Mouse (Mus musculus) embryonic facial prominence, embryonic 11.5 days (tissue): ENCODE data around the gene Neurl4. TPM values are rescaled to one million over a fixed set of nuclear protein-coding genes. Genes with fewer than 3 reads are reported as not detected.
A peak's percentile ranks its signal among the peaks of the same experiment; 100 is the strongest.
"Not testable (repeated sequence)": the region's sequence is repeated elsewhere in the genome, so short reads cannot be mapped to it uniquely, and the experiment has no call there.

Experiments used
- ATAC-seq: fragments of 200-750 bp; cut with Nextera tagmentation; replicated peaks from 2 replicates; pipeline ENCODE4 v1.8.0; 2017; ENCODE audit warnings: low read depth; ENCODE audit not compliant: insufficient number of reproducible peaks, low FRiP score, low TSS enrichment
- DNase-seq: peaks from one replicate; pipeline ENCODE4 v3.0.0-alpha.2; 2015; ENCODE audit warnings: low spot score
- H3K27ac ChIP-seq: fragments of 300-500 bp; sonication (generic); replicated peaks from 2 replicates; pipeline ENCODE4 v1.5.1; 2014; ENCODE audit warnings: mild to moderate bottlenecking, low read depth, low read length, control low read depth
- H3K27me3 ChIP-seq: fragments of 300-500 bp; sonication (generic); 2 replicates; pipeline ENCODE4 v1.6.1; 2014; ENCODE audit warnings: mild to moderate bottlenecking, low read length, moderate library complexity, mixed read lengths; ENCODE audit not compliant: control insufficient read depth, insufficient read depth
- H3K36me3 ChIP-seq: fragments of 300-500 bp; sonication (generic); replicated peaks from 2 replicates; pipeline ENCODE4 v1.6.1; 2014; ENCODE audit warnings: low read depth, mild to moderate bottlenecking, low read length, moderate library complexity, mixed read lengths; ENCODE audit not compliant: control insufficient read depth, insufficient read depth
- H3K4me1 ChIP-seq: fragments of 300-500 bp; sonication (generic); 2 replicates; pipeline ENCODE4 v1.6.1; 2014; ENCODE audit warnings: low read length, mixed read lengths; ENCODE audit not compliant: control insufficient read depth, insufficient read depth
- H3K4me2 ChIP-seq: fragments of 300-500 bp; sonication (generic); 2 replicates; pipeline ENCODE4 v1.6.1; 2014; ENCODE audit warnings: low read depth, mild to moderate bottlenecking, control low read depth, low read length, moderate library complexity
- H3K4me3 ChIP-seq: fragments of 300-500 bp; sonication (generic); 2 replicates; pipeline ENCODE4 v1.5.1; 2014; ENCODE audit warnings: low read depth, low read length, control low read depth
- H3K9ac ChIP-seq: fragments of 300-500 bp; sonication (generic); replicated peaks from 2 replicates; pipeline ENCODE4 v1.6.1; 2014; ENCODE audit warnings: mild to moderate bottlenecking, control low read depth, low read length
- H3K9me3 ChIP-seq: fragments of 300-500 bp; sonication (generic); replicated peaks from 2 replicates; pipeline ENCODE4 v1.6.1; 2016; ENCODE audit warnings: mild to moderate bottlenecking, low read length, inconsistent platforms, mixed read lengths; ENCODE audit not compliant: control insufficient read depth
- WGBS: fragments of 180-500 bp; shearing (Covaris S2); extraction: QIAGEN DNeasy Blood & Tissue Kit; methylation state at CpG from one replicate; pipeline ENCODE4 v1.1.7; 2014; 5-methylcytosine and 5-hydroxymethylcytosine counted together
- polyA plus RNA-seq: library from polyadenylated mRNA; unstranded; fragments of >200 nt; fragmentation: Nextera tagmentation; extraction: Ambion mirVana; gene quantifications from 2 replicates; pipeline ENCODE4 v1.2.1, GENCODE M21; 2014

The Neurl4 gene
- polyA plus RNA-seq, 1 experiment from 2014 or later = 11.5 TPM

DNA sequence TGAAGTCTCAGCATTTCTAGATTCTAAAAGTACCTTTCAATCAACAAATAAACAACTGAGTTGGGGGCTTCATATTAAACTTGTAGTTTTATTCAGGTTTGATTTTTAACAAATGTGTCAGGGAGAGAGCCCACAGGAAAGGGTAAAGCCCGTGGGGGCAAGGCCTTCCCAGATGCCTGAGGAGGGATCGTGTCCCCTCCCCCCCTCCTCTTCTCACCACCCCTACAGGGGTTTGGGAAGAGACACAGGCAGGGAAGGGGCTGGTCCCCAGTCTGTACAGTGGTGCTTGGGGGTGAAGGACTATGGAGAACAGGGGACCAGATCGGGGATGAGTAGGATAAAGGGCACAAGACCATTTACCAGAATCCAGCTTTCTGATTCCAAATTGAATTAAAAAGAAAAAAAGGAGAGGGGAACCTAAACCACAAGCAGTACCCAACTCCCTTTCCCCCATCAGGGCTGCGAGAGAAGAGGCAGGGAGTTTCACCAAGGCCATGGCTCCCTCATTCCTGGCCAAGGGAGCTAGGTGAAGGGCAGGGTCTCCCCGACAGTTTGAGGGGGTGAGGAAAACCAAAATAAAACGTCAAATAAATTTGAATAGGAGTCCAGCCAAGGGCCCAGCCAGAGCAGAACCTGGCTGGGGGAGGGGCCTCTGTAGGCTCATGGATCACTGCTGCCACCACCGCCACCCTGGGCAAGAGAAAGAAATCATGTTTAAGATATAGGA is 15.9 kb downstream of the Neurl4 start:
- H3K4me1 ChIP-seq = peaks cover 12% of the 10 kb centered on the region
- not testable (repeated sequence) for ATAC-seq, H3K4me2 ChIP-seq, H3K9ac ChIP-seq, H3K9me3 ChIP-seq, H3K27me3 ChIP-seq, H3K27ac ChIP-seq, DNase-seq, H3K4me3 ChIP-seq
- 71% methylated on average over 7 of the region's 7 CpGs for WGBS
- H3K36me3 ChIP-seq = peaks cover 26% of the 10 kb centered on the region

GRCm38 (mm10) chr11:69917379-69917948 is 16.6 kb downstream of the Neurl4 start:
- no peak overlapping the region for H3K27ac ChIP-seq
- no peaks in the 10 kb centered on the region for H3K27me3 ChIP-seq
- WGBS = 83% methylated on average over 8 of the region's 8 CpGs
- DNase-seq (no peak), ATAC-seq (no peak)
- H3K4me3 ChIP-seq = no peak overlapping the region
- no peaks in the 10 kb centered on the region for H3K9me3 ChIP-seq
- peaks cover 22% of the 10 kb centered on the region for H3K36me3 ChIP-seq
- H3K4me2 ChIP-seq = no peak overlapping the region
- H3K4me1 ChIP-seq = peaks cover 12% of the 10 kb centered on the region
- H3K9ac ChIP-seq = no peak overlapping the region

DNA sequence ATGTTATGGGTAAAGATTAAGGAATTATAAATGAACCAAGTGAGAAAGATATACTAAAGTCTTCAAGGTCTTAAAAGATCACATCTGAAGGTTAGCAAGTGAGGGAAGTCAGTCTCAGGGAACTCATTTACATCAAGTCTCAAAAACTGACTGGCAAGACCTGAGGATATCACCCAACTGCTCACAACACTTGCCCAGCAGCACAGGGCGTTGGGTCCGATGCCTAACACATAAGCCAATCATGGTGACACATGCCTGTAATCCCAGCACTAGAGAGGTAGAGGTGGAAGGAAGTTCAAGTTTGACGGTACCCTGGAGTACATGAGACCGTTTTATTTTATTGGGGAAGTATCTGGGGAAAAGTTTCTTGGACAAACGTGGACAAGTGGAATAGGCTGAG is 17.2 kb downstream of the Neurl4 start:
- H3K9me3 ChIP-seq = no peaks in the 10 kb centered on the region
- DNase-seq (no peak), ATAC-seq (no peak)
- H3K27me3 ChIP-seq = no peaks in the 10 kb centered on the region
- H3K9ac ChIP-seq = no peak overlapping the region
- H3K4me3 ChIP-seq = no peak overlapping the region
- H3K4me2 ChIP-seq = no peak overlapping the region
- H3K4me1 ChIP-seq = peaks cover 12% of the 10 kb centered on the region
- no peak overlapping the region for H3K27ac ChIP-seq
- H3K36me3 ChIP-seq = peaks cover 22% of the 10 kb centered on the region
- WGBS = 85% methylated on average over 5 of the region's 5 CpGs

DNA sequence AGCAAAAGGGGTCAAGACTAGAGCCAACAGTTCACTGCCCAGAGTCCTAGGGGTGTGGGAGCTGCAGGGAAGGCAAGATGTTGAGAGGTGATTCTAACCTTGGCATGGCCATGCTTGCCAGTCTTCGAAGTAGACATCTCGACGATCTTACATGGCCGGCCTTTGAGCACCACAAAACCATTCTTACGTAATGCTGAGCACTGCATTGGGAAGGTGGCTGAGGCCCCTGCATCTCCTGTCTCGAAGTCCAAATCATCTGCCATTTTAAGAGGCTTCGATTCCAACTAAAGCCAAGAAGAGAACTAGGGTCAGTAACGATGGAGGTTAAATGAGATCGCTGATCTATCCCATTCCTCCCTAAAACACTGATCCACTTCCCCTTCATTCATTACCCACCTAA is 18.2 kb downstream of the Neurl4 start:
- WGBS = 84% methylated on average over 9 of the region's 9 CpGs
- Histone ChIP-seq H3K27ac (no peak overlapping the region), H3K4me1 (peaks cover 12% of the 10 kb centered on the region), H3K36me3 (peaks cover 22% of the 10 kb centered on the region), H3K4me3 (peak overlapping the region; percentile 97), H3K9ac (peak overlapping the region; percentile 11; the same call in 1 of the 2 replicates), H3K9me3 (no peaks in the 10 kb centered on the region), H3K27me3 (no peaks in the 10 kb centered on the region), H3K4me2 (peak overlapping the region; percentile 82)
- no peak for ATAC-seq
- no peak for DNase-seq

GRCm38 (mm10) chr11:69919661-69920265 is 18.9 kb downstream of the Neurl4 start:
- no peak for ATAC-seq
- Histone ChIP-seq H3K4me1 (peaks cover 11% of the 10 kb centered on the region), H3K9me3 (no peaks in the 10 kb centered on the region), H3K4me2 (peak overlapping the region; percentile 82), H3K36me3 (peaks cover 22% of the 10 kb centered on the region), H3K4me3 (peak overlapping the region; percentile 97), H3K27me3 (no peaks in the 10 kb centered on the region), H3K27ac (peak overlapping the region; percentile 89), H3K9ac (peak overlapping the region; percentile 96)
- DNase-seq = peak; percentile 75
- 1% methylated on average over 17 of the region's 17 CpGs for WGBS

GRCm38 (mm10) chr11:69920266-69921031 is 19.6 kb downstream of the Neurl4 start:
- Histone ChIP-seq H3K4me1 (peaks cover 8% of the 10 kb centered on the region; the same call in 1 of the 2 replicates), H3K9ac (peak overlapping the region; percentile 96), H3K27me3 (no peaks in the 10 kb centered on the region), H3K36me3 (peaks cover 16% of the 10 kb centered on the region), H3K4me3 (peak overlapping the region; percentile 97), H3K27ac (peak overlapping the region; percentile 89), H3K4me2 (peak overlapping the region; percentile 82), H3K9me3 (no peaks in the 10 kb centered on the region)
- under 1% methylated on average over 52 of the region's 65 CpGs for WGBS
- ATAC-seq (peak; percentile 6), DNase-seq (peak; percentile 55)

DNA sequence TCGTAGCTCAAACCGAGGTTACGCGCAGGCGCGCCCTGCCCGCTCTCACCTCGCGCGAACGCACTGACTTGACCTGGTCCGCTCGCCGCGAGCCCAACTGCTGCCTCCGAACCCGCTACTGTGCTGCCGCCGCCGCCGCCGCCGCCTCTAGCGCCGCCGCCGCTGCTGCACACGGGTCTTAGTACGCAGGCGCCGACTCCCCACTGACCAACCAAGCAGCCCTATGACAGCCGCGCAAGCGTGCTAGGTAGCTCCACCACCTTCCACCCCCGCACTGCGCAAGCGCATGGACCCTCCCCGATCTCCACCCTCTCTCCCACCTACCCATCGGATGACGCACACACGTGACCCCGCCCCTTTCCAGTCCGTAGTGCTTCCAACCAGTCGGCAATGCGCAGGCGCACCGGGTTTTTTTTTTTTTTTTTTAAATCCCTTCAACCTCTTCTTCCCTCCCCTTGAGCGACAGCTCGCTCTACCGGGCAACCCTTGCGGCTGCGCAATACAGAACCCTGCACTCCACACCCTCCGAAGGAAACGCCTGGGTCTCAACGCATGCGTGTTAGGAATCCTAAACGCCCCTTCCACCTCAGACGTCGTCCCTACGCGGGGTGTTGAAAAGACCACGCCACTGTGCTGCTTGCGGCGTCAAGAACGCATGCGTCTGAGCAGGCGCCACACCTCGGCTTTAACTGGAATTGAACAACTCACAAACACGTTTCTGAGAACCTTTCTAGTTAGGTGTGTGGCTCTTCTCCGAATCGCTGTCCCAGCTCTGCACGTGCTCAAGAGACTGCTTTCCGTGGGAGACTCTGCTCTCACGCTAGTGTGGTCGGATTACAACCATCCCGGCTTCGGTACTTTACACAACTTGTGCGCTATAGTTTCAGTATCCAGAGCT is 20.5 kb downstream of the Neurl4 start, which contains the start of gene Eif5a:
TSS of gene Eif5a (minus strand) at position 845 of the 898 bp plus-strand sequence.
- peaks cover 10% of the 10 kb centered on the region for H3K36me3 ChIP-seq
- WGBS = under 1% methylated on average over 77 of the region's 78 CpGs
- peak within 1 kb of the TSS; percentile 97 for H3K4me3 ChIP-seq
- peak; percentile 100 for DNase-seq
- peak within 1 kb of the TSS; percentile 82 for H3K4me2 ChIP-seq
- H3K27me3 ChIP-seq = no peaks in the 10 kb centered on the region
- peaks cover 5% of the 10 kb centered on the region; the same call in 1 of the 2 replicates for H3K4me1 ChIP-seq
- peak within 1 kb of the TSS; percentile 96 for H3K9ac ChIP-seq
- ATAC-seq = peak; percentile 95
- H3K27ac ChIP-seq = peak within 1 kb of the TSS; percentile 94
- H3K9me3 ChIP-seq = no peaks in the 10 kb centered on the region
